Mouse (Mus musculus) brain, embryonic 14.5 days (tissue): ENCODE measurements around the gene Lhfpl5.

Experiments used
- CTCF ChIP-seq: fragments of 200-500 bp; IDR thresholded peaks from 2 replicates; pipeline ENCODE4 v1.5.1; 2012; ENCODE audit warnings: inconsistent platforms, mild to moderate bottlenecking, moderate library complexity, borderline replicate concordance; ENCODE audit not compliant: insufficient read depth, insufficient read length; ENCODE audit errors: extremely low read depth
- POLR2A ChIP-seq: fragments of 200-500 bp; IDR thresholded peaks from 2 replicates; pipeline ENCODE4 v1.6.1; 2012; ENCODE audit warnings: mild to moderate bottlenecking, inconsistent platforms, borderline replicate concordance; ENCODE audit not compliant: poor library complexity, insufficient read depth, insufficient read length, severe bottlenecking; ENCODE audit errors: extremely low read depth

- no peak for TF ChIP-seq CTCF
- TF ChIP-seq POLR2A = no peak
Observed at GRCm38 (mm10) chr17:28588591-28588990, 13.2 kb downstream of the Lhfpl5 start.
